Mouse (Mus musculus): ENCODE results near the gene Rgl2.
"Not testable (repeated sequence)": the region's sequence is repeated elsewhere in the genome, so short reads cannot be mapped to it uniquely, and the experiment has no call there.

DNA sequence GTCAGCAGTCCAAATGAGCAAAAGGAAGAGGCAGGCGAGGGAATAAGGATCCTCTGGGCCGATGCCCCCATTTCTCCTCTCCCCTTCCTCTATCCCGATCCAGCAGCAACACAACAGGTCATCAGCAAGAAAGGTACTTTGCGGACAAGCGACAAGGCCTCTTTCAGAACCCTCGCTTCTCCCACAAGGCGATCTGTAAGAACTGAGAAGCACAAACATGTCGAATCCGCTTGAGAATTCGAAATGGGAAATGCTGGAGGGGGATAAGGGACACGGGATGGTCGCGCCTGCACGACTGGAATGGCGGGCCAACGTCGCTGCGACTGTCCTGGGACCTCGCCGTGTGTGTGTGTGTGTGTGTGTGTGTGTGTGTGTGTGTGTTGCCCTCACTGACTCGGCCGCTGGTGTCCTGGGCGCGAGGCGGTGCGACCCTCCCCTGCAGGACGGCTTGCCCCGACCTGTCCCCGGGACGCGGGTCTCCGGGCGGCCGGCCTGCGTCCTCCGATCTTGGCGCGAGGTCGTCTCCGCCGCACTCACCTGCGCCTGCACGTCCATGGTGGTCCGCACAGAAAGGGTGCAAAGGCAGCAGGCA, 39.3 kb upstream of the Rgl2 start:
- TF ChIP-seq CTCF (IDR thresholded peaks at IDR 0.05; ENCODE audit: borderline replicate concordance, control insufficient read depth, extremely low read depth, insufficient read depth, low read length, poor library complexity); POLR2A (IDR thresholded peaks at IDR 0.05; ENCODE audit: control insufficient read depth, extremely low read depth, insufficient read depth, low read length, poor library complexity): not testable (repeated sequence)

All from thymus, adult 2 months (tissue).